ENCODE assay signal across 8 mouse cellular contexts in the genomic region with DNA sequence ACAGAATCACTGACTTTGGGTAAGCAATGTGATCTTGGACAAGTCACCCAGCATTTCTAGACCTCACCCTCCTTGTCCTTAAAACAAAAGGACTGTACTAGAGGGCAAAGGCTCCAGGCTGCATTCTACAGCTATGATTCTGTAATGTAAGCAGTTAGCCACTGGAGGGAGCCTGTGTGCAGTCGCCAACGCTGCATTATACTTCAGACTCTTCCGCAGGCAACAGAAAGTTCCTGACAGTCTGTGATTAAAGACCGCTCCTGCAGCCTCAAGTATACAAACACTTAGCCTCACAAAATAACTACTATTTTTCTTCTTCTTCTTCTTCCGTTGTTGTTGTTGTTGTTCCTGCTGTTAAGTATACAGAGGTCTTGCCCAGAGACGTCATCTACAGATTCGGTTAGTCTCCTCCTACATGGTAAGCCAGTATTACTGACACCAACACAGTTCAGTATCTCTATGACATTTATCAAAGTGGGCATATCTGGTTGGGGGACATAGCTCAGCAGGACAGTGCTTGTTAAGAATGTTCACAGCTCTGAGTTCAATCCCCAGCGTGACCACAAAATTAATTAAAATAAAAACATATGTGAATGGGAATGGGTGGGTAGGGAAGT. TPM values are rescaled to one million over a fixed set of nuclear protein-coding genes. Genes with fewer than 3 reads are reported as not detected.
DNase-seq lines count a peak whose midpoint lies in the region; ATAC-seq and TF ChIP-seq lines count a peak whose summit lies in the region.

No protein-coding gene starts in this region.

- peak; percentile 90 for ATAC-seq in activated CD4-positive, CD25-positive, alpha-beta regulatory T cell, adult 4 months
- peak; percentile 56; the same call in 1 of the 2 replicates for ATAC-seq in embryonic facial prominence, embryonic 14.5 days (ENCODE audit: low read depth)
- peak; percentile 97 for ATAC-seq in megakaryocyte, adult 5-6 weeks (ENCODE audit: poor library complexity, severe bottlenecking)

- H3K36me3 ChIP-seq in embryonic facial prominence, embryonic 14.5 days (ENCODE audit: control insufficient read depth, insufficient read depth, low read length), result no peaks in the 10 kb centered on the region

- H3K27me3 ChIP-seq in embryonic facial prominence, embryonic 14.5 days (replicated peaks; ENCODE audit: control insufficient read depth, insufficient read depth, low read length), result no peaks in the 10 kb centered on the region; the same call in 1 of the 2 replicates

- 0 out of 2 replicates have a peak overlapping the region, but pooled peaks have one; percentile 10 for H3K9ac ChIP-seq in embryonic facial prominence, embryonic 14.5 days (ENCODE audit: low read depth, low read length)

- 0 out of 2 replicates have a peak, but pooled peaks cover 4% of the 10 kb centered on the region for H3K4me1 ChIP-seq in embryonic facial prominence, embryonic 14.5 days (ENCODE audit: control insufficient read depth, insufficient read depth, low read length)

- intact Hi-C loops in gastrocnemius, adult 2 months (cut with DNase I), result no loop called here
- intact Hi-C loops in heart, postnatal 36 days (cut with DNase I), result no loop called here

- peak; percentile 41 for DNase-seq in gastrocnemius, adult 2 months
- no peak for DNase-seq in gastrocnemius, postnatal 25 days
- DNase-seq in embryonic facial prominence, embryonic 14.5 days (ENCODE audit: low spot score), result peak; percentile 75
- DNase-seq in heart, postnatal 36 days, result peak; percentile 47 to 59
- DNase-seq in layer of hippocampus, adult 2 months (ENCODE audit: low spot score in 2 of 2), result peak; percentile 70 to 72
- DNase-seq in spleen, postnatal 36 days (ENCODE audit: low spot score in 2 of 2), result peak; percentile 55 to 61

- peak overlapping the region; percentile 44; the same call in 1 of the 2 replicates for H3K27ac ChIP-seq in gastrocnemius, adult 2 months
- H3K27ac ChIP-seq in embryonic facial prominence, embryonic 14.5 days (replicated peaks; ENCODE audit: low read depth, low read length), result no peak overlapping the region
- H3K27ac ChIP-seq in layer of hippocampus, adult 2 months, result no peak overlapping the region

- WGBS in embryonic facial prominence, embryonic 14.5 days, result 10% methylated on average over 8 of the region's 8 CpGs

- H3K4me2 ChIP-seq in embryonic facial prominence, embryonic 14.5 days (ENCODE audit: low read depth, low read length), result peak overlapping the region; percentile 48

- H3K9me3 ChIP-seq in embryonic facial prominence, embryonic 14.5 days (ENCODE audit: control insufficient read depth, low read length), result no peaks in the 10 kb centered on the region

- TF ChIP-seq CTCF in gastrocnemius, adult 2 months (IDR thresholded peaks at IDR 0.05), result peak; percentile 89
- peak; percentile 94 for TF ChIP-seq CTCF in layer of hippocampus, adult 2 months (conservative IDR thresholded peaks at IDR 0.05)

- H3K4me3 ChIP-seq in gastrocnemius, adult 2 months, result peak overlapping the region; percentile 68
- H3K4me3 ChIP-seq in embryonic facial prominence, embryonic 14.5 days (ENCODE audit: low read depth, low read length), result peak overlapping the region; percentile 13; the same call in 1 of the 2 replicates
- peak overlapping the region; percentile 50 for H3K4me3 ChIP-seq in layer of hippocampus, adult 2 months

RNA-seq across cellular contexts. Expression of gene Chrna1, which starts 13.0 kb away (rescaled TPM):
- total RNA-seq in gastrocnemius, adult 2 months (2021), result 1 to 10 TPM; 4.5 to 6.2 TPM
- 1 to 10 TPM; 7.6 to 9.0 TPM for total RNA-seq in gastrocnemius, postnatal 25 days (2021)
- polyA plus RNA-seq in activated CD4-positive, CD25-positive, alpha-beta regulatory T cell, adult 4 months (2017; shearing (Covaris generic)), result not detected
- polyA plus RNA-seq in embryonic facial prominence, embryonic 14.5 days (2014; fragmentation: Nextera tagmentation; extraction: Ambion mirVana), result 25.9 and 26.2 TPM in 2 replicates
- not detected for total RNA-seq in heart, postnatal 36 days (2021)
- total RNA-seq in layer of hippocampus, adult 2 months (2021), result under 1 TPM; 0.42 to 0.54 TPM
- 0.09 TPM in 1 of 2 replicates, not detected in the other for total RNA-seq in megakaryocyte, adult 5-6 weeks (2015)
- not detected in 2 replicates for total RNA-seq in megakaryocyte, adult 5-6 weeks (2017)

RNA-seq across cellular contexts. Expression of gene Wipf1, which starts 37.6 kb away (rescaled TPM):
- total RNA-seq in gastrocnemius, adult 2 months (2021), result 10 to 100 TPM in 1 of 2 experiments, 1 to 10 TPM in 1; 7.0 to 11.7 TPM
- total RNA-seq in gastrocnemius, postnatal 25 days (2021), result 10 to 100 TPM; 11.2 to 11.5 TPM
- 10 to 100 TPM; 70.1 to 72.4 TPM for polyA plus RNA-seq in activated CD4-positive, CD25-positive, alpha-beta regulatory T cell, adult 4 months (2017; shearing (Covaris generic))
- polyA plus RNA-seq in embryonic facial prominence, embryonic 14.5 days (2014; fragmentation: Nextera tagmentation; extraction: Ambion mirVana), result 21.5 and 23.5 TPM in 2 replicates
- total RNA-seq in heart, postnatal 36 days (2021), result 10 to 100 TPM; 15.4 to 15.5 TPM
- total RNA-seq in layer of hippocampus, adult 2 months (2021), result 1 to 10 TPM; 8.1 to 10.0 TPM
- total RNA-seq in megakaryocyte, adult 5-6 weeks (2015), result 123 and 139 TPM in 2 replicates
- 37.4 and 55.2 TPM in 2 replicates for total RNA-seq in megakaryocyte, adult 5-6 weeks (2017)

Comparison
In these comparisons a context has a peak if more than half of its experiments do, and no peak if none do; other contexts are left out.
1. H3K4me3 ChIP-seq: peak in every context shown above with its lines; median percentile 68 in gastrocnemius, adult 2 months; 50 in layer of hippocampus, adult 2 months; 13 in embryonic facial prominence, embryonic 14.5 days.